Mouse (Mus musculus) erythroblast, adult 5-6 weeks (primary cell): ENCODE measurements around the gene Atp6v0a4. TPM values are rescaled to one million over a fixed set of nuclear protein-coding genes. Genes with fewer than 3 reads are reported as not detected.

Experiments used
- ATAC-seq: replicated peaks from 2 replicates; pipeline ENCODE4 v1.8.0; 2016; ENCODE audit warnings: moderate number of reproducible peaks, mild to moderate bottlenecking, moderate TSS enrichment, inconsistent platforms; ENCODE audit not compliant: poor library complexity, low FRiP score, severe bottlenecking
- total RNA-seq, 2 experiments: library from RNA; stranded (forward) in 1 of 2; stranded (reverse) in 1 of 2; fragments of 150-400 nt in 1 of 2; fragments of 200-764, 138-1000 nt in 1 of 2; gene quantifications; 2 replicates each; pipeline versions ENCODE4 v1.2.3 to v1.2.4; 2015 to 2017; ENCODE audit warnings: low replicate concordance in 2 of 2

Atp6v0a4 gene
- total RNA-seq, 2 experiments from 2014 or later = 0.38 TPM; not detected in 1

DNA sequence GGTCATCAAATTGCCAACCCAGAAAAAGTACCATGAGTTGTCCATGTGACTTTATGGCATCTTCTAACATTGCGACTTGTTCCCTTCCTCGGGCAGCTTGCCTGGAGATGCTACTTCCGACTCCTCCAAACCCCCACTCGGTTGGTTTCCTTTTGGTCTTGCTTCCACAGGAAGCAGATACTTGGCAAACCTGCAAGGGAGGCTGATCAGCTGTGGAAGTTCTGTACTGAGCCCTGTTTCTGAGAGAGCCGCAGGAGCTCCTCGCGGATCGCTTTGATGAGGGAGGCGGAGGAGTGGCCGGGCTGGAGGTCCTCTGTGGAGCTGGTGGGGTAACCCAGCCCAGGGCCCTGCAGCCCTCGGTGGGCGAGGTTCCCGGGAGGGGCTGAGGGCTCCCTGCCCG is 3.7 kb upstream of the Atp6v0a4 start:
- ATAC-seq = no peak

DNA sequence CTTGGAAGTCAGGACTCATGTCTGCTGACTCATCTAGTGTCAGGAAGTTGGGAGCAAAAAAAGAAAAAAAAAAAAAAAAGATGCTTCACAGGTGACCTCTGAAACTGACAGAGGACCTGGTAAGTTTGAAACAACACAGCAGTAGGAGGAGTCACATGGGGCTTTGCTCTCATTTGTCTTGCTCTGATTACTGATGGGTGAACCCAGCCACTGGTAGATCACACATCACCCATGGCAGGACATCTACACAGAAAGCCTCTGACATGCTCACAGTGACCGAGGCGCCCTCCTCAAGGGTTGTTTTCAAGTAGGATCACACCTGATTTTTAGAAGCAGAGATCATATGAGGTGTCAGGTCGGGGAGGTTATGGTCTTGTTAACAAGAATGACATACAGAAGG is 1.1 kb upstream of the Atp6v0a4 start:
- no peak for ATAC-seq

- no peak for ATAC-seq
Measured at GRCm38 (mm10) chr6:38124882-38125281, 496 bp upstream of the Atp6v0a4 start.

DNA sequence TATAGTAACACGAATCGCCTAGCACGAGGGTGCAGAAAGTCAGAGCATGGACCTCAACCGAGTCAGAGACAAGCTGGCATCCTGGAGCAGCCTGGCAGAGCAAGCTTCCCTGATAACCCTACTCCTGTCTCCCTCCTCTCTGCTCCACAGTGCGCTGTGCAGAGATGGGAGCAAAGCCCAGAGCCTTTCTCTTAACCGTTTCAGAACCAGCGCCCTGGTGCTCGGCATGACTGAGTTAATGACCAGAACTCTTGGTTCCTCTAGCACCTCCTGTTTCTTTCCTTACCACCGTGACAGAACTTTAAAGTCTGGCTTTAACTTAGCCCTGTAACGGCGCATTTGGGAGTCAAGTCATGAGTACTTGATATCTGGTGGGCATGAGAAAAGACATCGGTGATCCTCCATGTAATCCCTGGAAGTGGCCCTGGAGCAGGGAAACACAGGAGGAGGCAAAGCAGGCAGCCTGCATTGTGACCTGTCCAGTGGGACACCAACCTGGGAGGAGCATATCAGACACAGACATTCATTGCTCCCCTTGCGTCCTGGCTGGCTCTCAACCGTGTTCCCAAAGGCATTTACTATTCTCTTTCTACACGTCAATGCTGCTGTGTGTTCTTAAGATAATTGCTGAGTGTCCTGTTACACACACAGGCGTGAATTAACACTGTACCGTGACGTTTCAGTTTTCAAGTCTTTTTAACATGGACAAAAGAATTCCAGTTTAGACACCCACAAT is 747 bp downstream of the Atp6v0a4 start:
- ATAC-seq = no peak

DNA sequence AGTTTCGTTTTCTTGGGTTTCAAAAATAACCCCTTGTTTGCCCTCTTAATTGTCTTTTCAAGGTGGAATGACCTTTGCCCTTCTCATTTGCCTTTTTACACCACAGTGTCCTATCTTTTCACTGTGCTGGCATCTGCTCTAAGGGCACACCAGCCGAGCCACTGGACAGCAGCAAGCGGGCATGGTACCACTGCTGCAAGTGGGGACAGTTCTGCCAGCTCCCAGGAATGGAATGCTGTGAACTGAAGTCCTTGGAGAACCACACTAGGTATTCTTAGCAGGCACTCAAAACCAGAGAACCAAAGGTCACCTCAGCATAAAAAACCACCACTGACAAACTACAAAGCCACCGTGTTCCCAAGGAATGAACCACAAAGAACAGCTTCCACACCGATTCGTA is 1.6 kb downstream of the Atp6v0a4 start:
- ATAC-seq = no peak

- no peak for ATAC-seq
Measured at GRCm38 (mm10) chr6:38121843-38122242, 2.5 kb downstream of the Atp6v0a4 start.

DNA sequence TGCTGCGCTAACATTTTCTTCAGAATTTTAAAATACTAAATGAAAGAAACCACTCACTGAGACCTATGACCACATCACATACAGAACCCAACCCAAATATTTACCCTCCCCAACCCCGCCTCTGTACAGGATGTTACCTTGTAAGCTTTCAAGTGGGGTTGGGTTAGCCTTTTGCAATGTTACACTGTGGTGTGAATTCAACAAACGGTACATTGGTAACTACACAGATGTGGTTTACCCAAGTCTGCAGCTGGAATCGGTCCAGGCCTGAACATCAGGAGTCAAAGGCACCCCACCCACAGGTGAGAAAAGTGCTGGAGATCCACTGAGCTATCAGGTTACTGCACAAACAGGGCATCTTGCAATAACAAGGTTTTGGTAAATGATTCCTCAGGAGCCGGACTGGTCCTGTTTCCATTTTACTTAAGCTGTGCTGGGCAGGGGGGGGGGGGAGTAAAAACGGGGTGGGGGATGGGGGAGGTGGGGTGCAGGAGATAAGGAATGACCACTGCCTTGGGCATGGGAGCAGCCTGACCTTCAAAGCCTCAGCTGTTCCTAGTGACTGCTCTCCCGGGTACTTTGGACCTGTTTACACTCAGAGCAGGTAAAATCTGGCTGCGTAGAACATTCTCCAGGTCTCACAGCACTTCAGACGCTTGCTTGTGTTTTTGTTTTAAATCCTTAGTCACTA is 3.6 kb downstream of the Atp6v0a4 start:
- no peak for ATAC-seq

DNA sequence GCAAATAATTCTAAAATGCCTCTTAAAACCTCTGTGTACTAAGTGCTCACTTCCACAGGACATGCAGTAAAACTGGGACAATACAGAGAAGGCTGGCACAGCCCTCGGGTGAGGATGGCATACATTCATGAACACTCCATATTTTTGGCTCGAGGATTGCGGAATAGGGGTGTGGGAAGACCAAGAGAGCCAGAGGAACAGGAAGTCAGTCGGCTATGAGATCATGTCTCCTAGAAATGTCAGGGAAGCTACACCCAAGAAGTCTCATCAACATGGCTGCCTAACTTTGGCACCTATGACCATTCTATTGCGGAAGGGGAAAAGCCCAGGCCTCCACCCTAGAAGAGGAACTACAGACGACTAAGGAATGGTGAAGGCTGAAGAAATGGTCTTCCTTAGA is 6.0 kb downstream of the Atp6v0a4 start:
- no peak for ATAC-seq

GRCm38 (mm10) chr6:38116107-38116770 is 8.1 kb downstream of the Atp6v0a4 start:
- ATAC-seq = no peak

GRCm38 (mm10) chr6:38110859-38111258 is 13.5 kb downstream of the Atp6v0a4 start:
- no peak for ATAC-seq

DNA sequence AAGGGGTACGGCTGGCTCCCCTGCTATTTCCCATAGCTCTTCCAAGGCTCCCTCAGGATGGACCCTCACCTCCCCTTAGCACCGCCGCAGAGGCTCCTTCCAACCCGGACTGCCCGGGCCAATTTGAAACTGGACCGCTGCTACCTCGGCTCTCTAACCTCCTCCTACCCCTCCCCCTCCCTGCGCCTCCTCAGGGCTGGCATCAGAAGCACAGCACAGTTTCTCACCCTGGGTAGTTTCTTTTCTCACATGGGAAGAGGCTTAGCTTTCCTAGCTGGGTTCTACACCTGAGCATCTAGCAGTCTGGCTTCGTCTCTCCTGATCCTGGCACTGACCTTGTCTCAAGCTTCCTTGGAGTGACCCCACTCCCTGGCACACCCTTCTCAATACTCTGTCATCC is 14.5 kb downstream of the Atp6v0a4 start:
- ATAC-seq = no peak

DNA sequence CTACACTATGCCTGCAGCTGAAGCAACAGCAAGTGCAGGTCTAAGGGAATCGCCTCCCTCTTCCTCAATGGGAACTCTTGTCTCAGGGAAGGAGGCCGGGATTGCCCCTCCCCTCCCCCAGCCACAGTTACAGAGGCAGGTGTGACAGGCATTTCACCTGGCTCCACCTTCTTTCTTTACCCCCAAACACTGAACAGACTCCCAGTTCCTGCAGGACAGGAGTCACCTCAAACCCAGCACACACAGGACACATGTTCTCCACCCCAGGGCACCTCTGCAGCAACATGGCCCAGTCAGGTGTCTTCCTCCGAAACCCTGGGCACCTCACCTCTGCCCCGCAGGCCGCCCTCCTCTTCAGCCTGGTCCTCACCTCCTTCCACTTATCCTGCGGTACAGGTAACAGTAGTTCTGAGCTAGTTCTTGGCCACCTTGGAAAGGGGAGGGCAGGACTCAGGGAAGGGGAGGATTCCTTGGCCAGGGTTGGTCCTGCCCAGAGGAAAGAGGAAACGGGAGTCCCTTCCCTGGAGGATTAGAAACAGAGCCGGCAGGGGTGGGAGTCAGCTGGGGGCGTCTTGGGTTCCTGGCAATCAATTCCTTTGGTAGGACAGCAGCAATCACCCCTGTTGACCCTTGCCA is 15.1 kb downstream of the Atp6v0a4 start, which contains the start of gene Tmem213:
Gene Tmem213, plus strand, starts transcription at position 96 of the 636 bp plus-strand sequence.
- ATAC-seq = no peak

- no peak for ATAC-seq
Measured at GRCm38 (mm10) chr6:38108449-38108848, 15.9 kb downstream of the Atp6v0a4 start.

GRCm38 (mm10) chr6:38105924-38106323 is 18.5 kb downstream of the Atp6v0a4 start:
- no peak for ATAC-seq

- ATAC-seq = no peak
Measured at GRCm38 (mm10) chr6:38103775-38104174, 20.6 kb downstream of the Atp6v0a4 start.

DNA sequence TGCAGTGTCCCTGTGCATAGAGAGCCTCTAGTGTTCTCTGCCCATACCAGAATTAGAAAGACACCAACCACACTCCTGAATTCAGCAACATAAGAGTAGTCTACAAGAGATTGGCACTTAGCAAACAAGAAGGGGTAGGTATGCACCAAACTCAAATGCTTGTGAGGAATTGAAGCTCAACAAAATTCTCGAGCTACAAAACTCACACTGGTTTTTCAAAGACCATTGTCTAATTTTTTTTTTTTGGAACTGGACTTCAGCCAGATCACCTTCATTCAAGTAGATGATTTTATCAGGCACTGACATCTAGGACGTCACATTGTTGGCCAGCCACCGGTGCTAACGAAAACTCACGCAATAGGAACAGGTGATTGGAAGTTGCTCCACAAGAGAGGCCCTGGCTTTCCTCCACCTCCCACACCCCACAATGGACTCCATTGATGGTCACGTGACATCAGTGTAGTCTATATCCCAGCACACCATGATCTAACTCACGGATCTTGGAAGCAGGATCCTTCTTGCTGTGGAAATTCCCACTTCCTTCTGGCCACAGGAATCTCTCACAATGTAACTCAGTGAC is 22.1 kb downstream of the Atp6v0a4 start:
- no peak for ATAC-seq

- no peak for ATAC-seq
Measured at GRCm38 (mm10) chr6:38096961-38097370, 27.4 kb downstream of the Atp6v0a4 start.

- no peak for ATAC-seq
Measured at GRCm38 (mm10) chr6:38094701-38095100, 29.7 kb downstream of the Atp6v0a4 start.

GRCm38 (mm10) chr6:38092539-38092938 is 31.8 kb downstream of the Atp6v0a4 start:
- ATAC-seq = no peak
